Mouse (Mus musculus) gastrocnemius, postnatal 14 days (tissue): ENCODE measurements around the gene Gm7358. TPM values are rescaled to one million over a fixed set of nuclear protein-coding genes. Genes with fewer than 3 reads are reported as not detected.
"Not testable (repeated sequence)": the region's sequence is repeated elsewhere in the genome, so short reads cannot be mapped to it uniquely, and the experiment has no call there.

Experiments
- DNase-seq: peaks from one replicate; pipeline ENCODE4 v3.0.0; 2021; ENCODE audit warnings: mixed read lengths
- intact Hi-C: fragments of 180-260 bp; cut with DNase I; formaldehyde crosslinking; loops from one replicate; pipeline ENCODE4 v1.15.1; 2025; ENCODE audit warnings: low total_unique reads
- long read RNA-seq, 2 experiments: library from polyadenylated mRNA; stranded (forward); transcript quantifications; one replicate each; pipeline ENCODE4 v2.0.0; 2021
- total RNA-seq, 2 experiments: library from RNA; stranded (reverse); gene quantifications; 2 replicates each; pipeline ENCODE4 v1.2.3; 2021

The Gm7358 gene
- total RNA-seq: not detected
- long read RNA-seq, experiment 1: 0 reads
- long read RNA-seq, experiment 2: 0 reads

DNA sequence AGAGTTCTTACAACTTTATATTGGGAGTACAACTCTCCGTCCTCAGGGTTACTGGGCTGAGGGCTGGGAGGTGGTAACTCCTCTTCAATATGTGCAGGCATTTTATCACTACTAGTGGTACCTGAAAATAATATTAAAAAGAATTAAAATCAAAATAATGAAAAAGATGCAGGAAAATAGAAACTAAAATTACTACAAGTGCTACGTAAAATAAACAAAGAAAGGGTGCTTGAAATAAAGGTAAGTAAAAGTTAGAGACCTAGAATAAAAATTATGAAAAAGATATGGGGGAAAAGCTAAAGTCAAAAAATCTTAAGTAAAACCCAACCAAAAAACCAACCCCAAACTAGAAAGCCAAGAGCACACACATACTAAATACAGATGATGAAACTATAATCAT lies at the start of gene Gm7358:
Gm7358 (minus strand) TSS at position 101 of the 400 bp plus-strand sequence.
- intact Hi-C loops, DNase-seq: not testable (repeated sequence)

DNA sequence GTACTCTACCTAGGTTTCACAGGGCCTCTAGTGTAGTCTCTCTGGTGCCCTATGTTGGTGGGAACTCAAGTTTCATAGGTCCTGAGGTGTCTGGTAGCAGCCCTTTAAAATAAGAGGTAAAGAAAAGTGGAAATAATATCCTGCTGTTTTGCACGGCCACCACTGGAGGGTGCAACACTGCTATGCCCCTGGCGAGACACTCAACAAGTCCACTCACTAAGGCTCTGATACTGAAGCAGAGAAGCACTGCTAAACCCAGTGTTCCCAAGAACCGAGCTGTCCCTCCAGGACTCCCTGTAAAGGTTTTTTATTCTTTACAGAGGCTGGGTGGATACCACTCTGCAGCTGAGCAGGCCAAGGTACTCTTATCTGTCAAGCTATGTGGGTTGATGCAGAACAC lies 43.7 kb upstream of the Gm7358 start:
- intact Hi-C loops, DNase-seq: not testable (repeated sequence)

DNA sequence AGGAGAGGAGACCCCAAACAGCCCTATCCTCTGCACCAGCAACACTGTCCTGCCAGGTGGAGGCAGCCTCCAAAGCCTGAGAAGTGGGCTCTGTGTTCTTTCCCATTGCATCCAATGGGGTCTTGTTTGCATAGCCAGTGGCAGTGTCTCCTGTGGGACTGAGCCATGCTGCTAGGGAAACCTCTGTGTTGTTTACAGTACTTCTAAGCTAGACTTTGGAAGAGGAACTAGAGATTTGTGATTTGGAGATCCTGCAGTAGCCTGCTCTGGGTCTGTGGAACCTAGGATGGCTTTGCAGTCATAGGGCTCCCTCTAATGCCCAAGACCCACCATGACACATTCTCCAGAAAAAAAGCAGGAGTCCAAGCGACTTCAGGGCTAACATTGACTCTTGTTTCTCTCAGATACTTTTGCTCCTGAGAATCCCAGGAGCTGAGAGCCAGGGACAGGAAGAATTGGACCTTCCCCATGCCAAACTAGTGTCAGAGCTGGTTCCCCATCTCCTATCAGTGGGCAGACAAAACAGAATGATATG lies 42.2 kb upstream of the Gm7358 start:
- DNase-seq, intact Hi-C loops: not testable (repeated sequence)

DNA sequence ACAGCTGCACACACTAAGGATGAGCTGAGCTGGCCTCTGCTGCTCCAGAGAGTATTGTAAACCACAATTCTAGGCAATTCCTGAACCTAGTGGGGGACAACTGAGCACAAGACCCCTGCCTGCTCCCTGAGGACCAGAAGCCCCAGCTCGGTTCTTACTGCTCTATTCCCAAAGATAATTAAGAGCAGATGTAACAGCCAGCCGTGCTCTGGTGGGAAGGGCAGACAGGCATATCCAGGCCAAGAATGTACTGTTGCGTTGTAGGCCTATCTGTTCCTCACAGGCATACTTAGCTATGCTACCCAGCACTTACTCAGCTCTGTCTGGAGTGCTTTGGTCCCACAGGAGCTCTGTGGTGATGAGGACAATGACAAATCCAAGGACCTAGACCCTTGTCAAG lies 40.6 kb upstream of the Gm7358 start:
- DNase-seq, intact Hi-C loops: not testable (repeated sequence)

DNA sequence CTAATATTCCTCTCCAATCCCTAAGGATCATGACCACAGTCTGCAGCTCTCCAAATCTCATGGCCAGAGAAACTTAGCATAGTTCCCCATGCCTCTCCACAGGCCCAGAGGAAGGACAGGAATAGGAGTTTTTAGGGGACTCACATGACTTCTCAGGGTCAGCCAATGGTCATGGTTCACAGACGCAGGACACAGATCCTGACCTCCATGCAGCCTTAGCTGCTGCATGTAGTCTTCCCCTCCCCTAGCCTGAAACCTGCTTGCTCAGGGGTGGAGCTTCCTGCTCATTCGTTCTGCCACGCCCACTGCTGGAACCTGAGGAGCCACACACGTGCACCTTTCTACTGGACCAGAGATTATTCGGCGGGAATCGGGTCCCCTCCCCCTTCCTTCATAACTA lies 34.8 kb upstream of the Gm7358 start:
- intact Hi-C loops: not testable (repeated sequence)

DNA sequence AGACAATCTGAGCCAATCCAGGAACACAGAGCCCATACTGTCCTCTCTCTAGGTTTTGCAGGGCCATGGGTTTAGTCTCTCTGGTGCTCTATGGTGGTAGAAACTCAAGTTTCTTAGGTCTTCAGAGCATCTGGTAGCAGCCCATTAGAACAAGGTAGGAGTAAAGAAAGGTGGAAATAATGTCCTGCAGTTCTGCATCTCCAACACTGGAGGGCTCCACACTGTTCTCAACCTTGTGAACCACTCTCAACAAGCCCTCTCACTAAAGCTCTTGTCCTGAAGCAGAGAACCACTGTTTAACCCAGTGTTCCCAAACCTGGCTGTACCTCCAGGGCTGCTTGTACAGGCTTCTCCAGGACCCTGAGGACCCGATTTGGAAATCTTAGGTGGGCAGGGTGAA lies 27.3 kb upstream of the Gm7358 start:
- DNase-seq, intact Hi-C loops: not testable (repeated sequence)

More for the DNA sequence above, 34.8 kb upstream of the Gm7358 start:
- not testable (repeated sequence) for DNase-seq

DNA sequence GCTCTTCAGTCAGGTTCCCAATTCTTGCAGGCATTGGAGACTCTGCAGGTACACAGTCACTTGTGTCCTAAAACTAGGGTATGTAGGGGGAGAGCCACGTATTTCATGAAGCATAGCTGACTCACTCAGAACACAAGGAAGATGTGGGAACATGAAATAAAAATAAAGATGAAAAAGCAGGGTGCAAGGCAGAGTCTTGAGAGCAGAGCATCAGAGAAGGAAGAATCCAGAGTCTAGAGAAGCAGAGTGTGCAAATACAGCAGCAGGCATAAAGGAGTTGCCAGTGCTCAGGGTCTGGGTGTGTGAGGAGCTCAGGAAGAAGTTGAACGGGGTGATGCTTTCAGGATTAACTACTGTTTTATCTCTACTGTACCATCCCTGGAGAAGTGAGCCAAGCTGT lies 17.5 kb downstream of the Gm7358 start:
- intact Hi-C loops, DNase-seq: not testable (repeated sequence)

DNA sequence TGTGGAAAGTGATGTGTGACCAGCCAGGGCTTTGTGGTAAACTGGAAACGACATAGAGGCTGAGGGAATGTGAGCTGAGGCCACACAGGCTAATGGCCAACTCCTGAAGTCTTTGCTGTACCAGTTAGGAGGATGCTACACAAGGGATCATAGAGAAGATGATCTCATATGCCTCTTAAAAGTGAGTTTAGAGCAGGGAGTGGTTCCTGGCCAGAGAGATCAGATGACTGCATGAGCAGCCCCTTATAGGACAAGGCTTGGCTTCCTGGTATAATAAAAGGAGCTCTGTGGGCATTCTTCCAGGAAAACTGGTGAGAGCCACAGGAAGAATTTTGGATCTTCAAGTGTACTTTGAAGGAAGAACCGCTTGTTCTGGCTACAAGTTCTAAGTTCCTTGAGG lies 22.3 kb downstream of the Gm7358 start:
- DNase-seq, intact Hi-C loops: not testable (repeated sequence)

DNA sequence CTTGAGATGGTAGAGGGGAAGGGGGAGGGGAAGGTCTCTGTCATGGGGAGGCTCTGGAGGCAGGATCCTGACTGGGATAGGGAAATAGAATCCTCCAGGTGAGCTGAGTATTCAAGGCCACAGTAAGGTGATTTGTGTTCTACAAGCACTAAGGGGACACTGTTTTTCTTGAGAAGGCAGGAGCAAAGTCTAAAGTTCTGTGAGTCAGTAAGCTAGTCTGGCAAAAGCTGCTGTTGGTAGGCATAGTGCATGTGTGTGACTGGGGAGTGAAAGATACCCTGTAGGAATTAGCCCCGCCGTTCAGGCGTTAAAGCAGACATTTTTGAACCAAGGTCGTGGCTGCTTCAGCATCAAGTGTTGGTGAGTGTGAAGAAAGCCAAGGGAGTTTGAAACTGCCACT lies 23.2 kb downstream of the Gm7358 start:
- intact Hi-C loops, DNase-seq: not testable (repeated sequence)

Other genes with a start within 250 kb of the Gm7358 start
- not detected for gene Gm7168, start 111.2 kb downstream of the Gm7358 start, total RNA-seq
- gene Gm7356, start 55.8 kb downstream of the Gm7358 start, total RNA-seq: not detected
- 1 to 10 TPM; 2.2 to 3.6 TPM for gene Dact2, start 144.8 kb upstream of the Gm7358 start, total RNA-seq
- gene Smoc2, start 220.0 kb upstream of the Gm7358 start, total RNA-seq: 10 to 100 TPM; 59.7 to 74.4 TPM